Mouse (Mus musculus) adrenal gland, postnatal 10 days (tissue): ENCODE results near the gene Sirt4. TPM values are rescaled to one million over a fixed set of nuclear protein-coding genes. Genes with fewer than 3 reads are reported as not detected.
A peak's percentile ranks its signal among the peaks of the same experiment; 100 is the strongest.
"Not testable (repeated sequence)": the region's sequence is repeated elsewhere in the genome, so short reads cannot be mapped to it uniquely, and the experiment has no call there.

Experiments
- DNase-seq: peaks from one replicate; pipeline ENCODE4 v3.0.0; 2021; ENCODE audit warnings: mixed read lengths
- total RNA-seq, 2 experiments: library from RNA; stranded (reverse); gene quantifications; 2 replicates each; pipeline ENCODE4 v1.2.3; 2021

Sirt4 gene
- total RNA-seq, 2 experiments from 2014 or later = 15.8 to 31.4 TPM

DNA sequence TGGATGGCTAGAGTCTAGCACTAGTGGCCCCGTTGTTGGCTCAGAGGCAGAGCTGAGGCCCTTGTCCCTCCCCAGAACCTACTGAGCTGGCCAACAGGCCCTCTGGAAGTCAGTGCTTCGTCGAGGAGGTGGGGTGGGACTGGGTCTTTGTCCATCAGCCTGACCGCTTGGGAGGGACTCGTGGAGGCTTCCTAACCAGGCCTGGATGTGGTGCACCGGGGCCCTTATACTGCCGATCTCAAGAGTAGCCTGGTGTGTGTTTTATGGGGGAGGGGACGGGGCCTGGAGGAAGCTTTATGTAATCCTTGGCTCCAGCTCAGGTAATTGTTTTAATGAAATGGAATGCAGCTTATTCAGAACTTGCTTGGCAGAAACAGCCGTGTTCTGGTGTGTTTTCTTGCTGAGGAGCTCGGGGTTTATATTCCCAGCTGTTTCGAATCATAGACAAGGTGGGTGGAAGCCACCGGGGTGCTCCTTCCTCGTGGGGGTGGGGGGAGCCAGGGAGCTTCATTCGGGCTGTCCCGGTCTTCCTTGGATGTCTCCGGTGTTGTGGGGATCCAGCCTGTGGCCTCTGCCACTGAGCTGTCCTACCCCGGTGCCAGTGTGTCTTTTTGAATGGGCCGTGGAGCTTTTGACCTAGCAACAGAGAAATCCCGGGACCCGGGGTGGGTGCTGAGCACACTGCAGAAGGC lies 30.5 kb upstream of the Sirt4 start:
- DNase-seq = peak; percentile 56

DNA sequence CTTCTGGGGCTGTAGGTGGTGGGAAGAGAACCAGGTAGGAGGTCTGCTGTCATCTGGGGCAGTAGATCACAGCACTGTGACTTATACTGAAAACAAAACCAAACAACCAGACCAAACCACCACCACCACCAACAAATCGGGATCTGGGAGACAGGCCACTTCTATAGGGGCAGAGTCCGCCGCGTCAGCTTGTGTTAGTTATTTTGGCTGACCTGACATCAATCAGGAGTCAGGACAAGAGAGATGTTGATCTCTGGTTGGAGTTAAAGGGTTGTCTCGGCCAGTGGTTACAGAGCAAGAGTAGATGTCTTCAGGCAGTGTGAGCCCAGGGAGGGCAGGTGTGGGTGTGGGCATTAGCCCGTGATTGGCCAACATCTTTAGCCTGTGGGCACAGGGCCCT lies 29.8 kb upstream of the Sirt4 start:
- DNase-seq = no peak

DNA sequence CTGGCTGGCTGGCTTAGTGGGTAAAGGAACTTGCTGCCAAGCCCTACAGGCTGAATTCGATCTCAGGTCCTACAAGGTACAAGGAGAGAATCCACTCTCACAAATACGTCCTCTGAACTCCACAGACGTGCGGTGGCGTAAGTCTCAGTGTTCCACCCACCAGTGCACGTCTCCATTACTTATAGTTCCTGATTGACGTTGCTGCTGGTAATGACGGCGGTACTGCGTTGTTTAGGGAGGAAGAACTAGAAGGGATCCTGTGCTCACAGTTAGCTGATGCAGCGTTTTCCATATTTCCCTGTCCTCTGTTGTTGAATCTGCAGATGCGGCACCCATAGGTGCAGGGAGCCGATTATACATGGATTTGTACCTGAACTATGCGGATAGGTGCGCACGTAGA lies 29.2 kb upstream of the Sirt4 start:
- no peak for DNase-seq

DNA sequence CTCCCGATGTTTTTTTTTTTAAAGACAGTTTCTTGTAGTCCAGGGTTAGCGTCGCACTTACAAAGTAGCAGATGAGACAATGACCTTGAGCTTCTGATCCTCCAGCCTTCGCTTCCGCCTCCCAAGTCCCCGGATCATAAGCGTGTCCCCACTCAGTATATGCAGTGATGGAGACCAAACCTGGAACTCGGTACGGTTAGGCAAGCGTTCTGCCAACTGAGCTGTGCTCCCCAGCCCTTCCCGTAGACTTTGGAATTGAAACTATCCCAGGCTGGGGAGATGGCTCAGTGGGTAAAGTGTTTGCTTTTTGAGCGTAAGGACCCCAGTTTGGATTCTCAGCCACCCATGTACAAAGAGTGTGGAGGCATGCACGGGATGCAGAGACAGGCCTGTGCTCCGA lies 28.7 kb upstream of the Sirt4 start:
- DNase-seq = no peak

DNA sequence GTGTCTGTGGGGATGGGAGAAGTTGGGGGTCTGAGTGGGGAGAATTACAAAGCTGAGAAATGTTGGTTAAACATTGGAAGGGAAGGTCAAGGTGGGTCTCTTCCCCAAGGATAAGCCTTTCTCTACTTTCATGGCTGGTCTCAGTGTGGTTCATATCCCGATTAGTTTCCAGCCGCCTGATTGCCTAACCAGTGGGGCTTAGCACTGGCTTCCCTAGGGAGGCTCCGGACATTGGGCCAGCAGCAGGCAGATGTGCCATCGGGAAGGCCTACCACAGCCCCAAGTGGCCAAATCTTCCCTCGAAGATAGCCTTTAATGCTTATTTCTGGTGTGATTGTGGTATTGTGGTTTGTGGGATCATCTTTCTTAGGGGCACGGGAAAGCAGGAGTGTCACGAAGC lies 27.9 kb upstream of the Sirt4 start:
- DNase-seq = peak; percentile 73

DNA sequence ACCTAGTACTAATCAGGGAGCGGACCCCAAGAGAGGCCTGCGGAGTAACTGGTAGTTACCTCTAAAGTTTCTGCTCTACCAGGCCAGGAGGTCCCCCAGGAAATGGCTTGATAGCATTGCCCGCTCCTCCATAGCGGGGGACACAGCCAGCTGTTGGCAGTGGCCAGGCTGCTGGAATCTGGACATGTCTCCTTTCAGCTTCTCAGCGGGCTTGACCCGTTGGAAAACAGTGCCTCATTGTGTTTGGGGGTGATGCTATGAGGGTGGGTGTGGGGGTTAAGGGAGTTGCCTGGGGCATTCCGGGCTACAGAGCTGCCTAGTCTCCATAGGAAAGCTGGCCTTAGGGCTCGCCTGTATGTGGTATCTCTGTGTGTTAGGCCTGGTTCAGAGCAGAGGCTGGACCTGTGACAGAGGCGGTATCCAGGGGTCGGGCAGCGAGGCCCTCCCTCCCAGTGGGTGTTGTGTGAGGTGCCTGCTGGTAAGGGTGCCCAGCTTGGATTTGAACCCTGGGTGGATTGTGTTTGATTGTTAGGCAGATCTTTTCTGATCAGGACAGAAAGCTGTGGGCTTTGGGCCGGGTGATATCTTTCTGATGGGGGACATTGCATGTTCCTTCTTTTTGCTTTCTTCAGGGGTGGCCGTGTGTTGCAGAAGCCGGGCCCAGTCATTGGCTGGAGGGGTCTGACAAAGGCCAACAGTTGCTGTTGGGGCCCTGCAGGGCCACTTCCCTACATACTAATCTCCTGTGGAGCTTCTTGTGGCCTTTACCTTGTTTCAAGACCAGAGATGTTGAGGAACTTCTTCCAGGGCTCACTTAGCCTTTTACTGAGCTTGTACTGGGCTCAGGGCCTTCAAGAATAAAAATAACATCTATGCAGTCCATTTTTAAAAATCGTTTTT lies 25.5 kb upstream of the Sirt4 start:
- DNase-seq = no peak

DNA sequence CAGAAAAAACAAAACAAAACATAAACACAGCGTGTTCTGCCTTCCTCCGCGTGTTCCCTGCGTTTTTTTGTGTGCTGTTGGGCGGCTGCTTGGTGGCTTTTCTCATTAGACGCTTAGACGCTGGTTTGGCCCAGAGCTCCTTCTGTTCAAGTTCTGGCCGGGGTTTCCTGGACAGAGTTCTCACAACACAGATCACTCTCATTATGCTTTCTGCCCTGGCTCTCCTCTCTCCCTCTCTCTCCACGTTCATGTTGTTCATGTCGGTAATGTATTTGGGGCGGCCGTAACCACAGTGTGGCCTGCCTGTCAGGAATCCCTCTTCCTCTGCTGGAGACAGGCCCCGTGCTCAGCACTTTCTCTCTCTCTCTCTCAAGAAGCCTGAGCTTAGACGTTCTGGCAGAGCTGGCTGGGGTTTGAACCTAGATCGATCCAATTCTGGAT lies 24.8 kb upstream of the Sirt4 start:
- DNase-seq = no peak

DNA sequence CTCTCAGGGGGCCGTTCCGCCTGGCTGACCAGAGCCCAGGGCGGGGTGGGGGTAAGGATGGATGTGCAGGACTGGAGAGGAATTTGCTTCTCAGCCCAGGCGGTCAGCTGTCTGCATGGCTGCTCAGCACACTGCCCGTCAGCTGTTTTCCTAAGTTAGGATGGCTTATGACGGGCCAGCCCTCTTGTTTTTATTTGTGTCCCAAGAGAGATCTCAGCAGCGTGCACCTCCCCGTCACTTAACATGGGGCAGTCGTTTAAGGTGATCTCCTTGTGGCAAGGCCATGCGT lies 24.3 kb upstream of the Sirt4 start:
- no peak for DNase-seq

DNA sequence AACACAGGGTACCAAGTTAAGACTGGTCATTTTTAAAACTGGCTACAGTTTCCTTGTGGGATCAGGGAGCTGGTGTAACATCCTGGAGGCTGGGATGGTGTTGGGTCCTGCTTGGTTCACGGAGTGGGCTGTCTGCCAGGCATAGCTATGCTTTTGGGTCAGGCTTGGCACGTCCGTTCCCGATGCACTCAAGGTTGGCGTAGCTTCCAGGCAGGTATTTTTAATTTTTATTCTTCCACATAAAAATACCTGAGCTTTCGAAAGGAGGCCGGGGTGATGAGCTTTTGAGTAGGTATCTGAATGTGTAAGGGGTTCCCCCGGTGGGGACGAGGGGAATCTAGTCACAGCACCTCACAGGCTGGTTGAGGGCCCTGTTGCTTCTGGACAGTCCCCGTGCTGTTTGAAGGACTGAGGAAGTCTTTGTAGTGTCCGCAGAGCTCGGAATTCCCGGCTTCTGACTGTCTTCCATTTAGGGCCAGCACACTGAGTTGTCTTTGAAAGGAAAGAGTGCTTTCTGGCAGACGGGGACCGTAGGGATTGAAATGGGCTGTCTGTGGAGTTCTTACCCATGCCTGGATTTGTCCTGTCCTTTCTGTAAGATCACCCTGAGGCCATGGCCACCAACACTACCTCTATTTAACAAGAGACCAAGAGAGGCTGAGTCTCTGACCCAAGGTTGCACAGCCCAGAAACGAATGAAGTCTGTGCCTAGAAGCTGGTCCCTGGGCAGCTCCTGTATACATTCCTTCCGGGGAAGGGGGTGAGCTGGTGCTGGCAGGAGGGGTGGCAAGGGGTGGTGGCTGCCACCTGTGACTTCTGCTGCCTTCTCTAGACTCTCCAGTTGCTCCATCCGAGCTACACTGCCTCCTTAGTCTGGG lies 23.7 kb upstream of the Sirt4 start:
- DNase-seq = peak; percentile 68

DNA sequence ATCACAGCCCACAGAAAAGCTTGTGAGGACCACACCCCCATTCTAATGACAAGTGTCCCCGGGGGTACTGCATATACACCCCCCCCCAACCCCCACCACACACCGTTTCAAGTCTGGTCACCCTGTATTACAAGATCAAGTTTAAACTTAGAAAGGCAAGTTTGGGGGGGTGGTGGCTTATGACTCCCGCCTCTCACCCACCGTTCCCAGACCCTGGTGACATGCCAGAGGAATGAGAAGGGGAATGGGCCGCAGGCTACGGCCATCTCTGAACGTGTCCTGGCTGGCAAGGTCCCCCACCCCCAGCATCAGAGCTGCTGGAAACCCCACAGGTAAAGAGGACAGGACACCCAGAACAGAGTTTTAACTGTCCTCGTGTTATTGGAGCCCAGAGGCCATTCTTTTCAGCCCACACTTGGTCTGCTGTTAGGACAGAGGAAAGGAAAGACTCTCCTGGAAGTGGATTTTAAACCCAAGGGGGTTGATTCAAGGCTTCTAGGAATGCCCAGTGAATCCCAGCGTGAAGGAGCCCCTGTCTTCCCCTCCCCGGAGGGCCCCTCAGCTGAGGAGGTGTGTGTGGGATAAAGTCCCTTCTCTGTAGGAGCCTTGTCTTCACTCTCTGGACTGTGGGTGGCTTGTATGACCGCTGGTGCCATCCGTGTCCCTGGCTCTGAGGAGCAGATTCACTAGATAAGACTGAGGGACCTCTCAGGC lies 22.9 kb upstream of the Sirt4 start:
- DNase-seq = no peak

DNA sequence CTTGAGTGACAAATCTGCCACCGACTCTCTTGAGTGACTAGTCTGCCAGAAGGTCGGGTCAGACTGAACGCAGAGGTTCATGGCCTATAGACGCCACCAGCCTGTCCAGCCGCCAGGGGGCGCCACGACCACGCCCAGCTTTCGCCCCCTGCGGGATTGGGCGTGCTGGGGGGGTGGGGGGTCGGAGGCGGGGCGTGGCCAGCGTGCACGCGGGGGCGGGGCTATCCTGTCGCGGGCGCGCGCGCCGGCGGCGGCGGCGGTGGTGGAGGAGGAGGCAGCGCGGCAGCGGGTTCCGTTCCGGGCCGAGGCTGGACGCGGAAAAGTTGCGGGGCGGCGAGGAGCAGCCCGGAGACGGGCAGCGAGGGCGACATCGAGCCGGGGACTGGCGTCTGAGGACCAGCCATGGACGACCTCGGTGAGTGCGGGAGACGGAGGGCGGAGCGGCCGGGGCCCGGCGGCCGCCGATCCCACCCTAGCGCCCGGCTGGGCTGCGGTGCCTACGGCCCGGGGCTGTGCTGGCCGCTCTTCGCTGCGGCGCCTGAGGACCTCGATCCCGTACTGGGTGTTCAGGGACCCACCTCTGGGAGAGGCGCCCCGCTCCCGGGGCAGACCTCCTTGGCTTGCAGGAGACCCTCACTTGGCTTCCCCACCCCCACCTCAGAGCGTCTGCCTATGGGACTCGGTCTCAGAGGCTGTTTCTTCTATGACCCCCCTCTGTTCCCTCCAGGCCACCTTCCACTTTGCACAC lies 22.1 kb upstream of the Sirt4 start, which contains the start of gene Pxn:
TSS of gene Pxn (plus strand) at position 223 of the 748 bp plus-strand sequence.
- peak; percentile 98 for DNase-seq

DNA sequence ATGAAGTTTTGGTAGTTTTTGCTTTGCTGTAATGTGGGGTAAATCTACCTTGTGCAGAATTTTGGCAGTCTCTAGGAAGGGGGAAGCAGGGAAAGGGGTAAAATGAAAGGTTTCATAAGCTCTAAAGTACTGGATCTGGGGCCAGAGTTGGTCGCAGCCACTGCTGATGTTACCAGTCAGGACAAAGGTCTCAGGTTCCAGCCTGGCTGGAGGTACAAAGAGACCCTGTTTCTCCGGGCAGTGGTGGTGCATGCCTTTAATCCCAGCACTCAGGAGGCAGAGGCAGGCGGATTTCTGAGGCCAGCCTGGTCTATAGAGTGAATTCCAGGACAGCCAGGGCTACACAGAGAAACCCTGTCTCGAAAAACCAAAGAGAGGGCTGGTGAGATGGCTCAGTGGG lies 21.1 kb upstream of the Sirt4 start:
- DNase-seq = not testable (repeated sequence)

DNA sequence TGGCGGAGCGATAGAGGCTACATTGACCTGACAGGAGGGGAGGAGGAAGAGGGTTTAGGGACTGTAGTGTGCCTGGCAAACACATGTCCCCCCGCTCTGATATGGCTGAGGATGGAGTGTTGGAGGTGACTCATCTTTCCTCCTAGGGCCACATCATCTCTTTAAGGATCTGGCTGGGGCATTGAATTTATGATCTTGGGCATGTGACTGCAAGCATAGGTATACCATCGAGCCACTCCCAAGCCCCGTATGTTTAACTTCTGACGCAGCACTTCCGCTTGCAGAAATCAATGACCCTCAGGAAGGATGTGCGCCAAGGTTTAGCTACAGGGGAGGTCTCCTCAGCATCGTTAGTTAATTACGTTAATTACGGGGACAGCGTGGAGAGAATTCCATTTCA lies 18.5 kb upstream of the Sirt4 start:
- no peak for DNase-seq

DNA sequence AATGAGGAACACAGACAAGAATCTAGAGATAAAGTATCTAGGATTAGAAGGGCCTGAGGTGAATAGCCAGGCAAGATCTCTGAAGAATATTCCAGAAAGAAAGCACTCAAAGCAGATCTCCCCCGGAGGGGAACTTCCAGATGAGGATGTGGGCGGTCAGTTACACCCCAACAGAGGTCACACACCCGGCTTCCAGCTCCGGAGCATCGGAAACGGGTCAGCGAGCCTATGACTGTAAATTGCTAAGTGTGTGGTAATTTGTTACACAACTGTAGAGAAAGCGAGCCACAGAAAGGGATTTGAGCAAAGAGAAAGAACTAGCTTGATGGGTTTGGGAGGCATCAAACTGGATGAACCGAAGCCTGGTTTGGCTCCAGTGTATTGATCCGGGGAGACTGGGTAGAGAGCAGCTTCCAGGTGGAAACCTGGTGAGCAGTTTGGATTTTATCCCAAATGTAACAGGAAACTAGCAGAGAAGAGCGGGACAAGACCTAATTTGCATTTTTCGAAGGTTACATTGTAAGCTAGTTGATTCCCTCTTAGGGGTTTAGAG lies 15.9 kb upstream of the Sirt4 start:
- DNase-seq = peak; percentile 28

DNA sequence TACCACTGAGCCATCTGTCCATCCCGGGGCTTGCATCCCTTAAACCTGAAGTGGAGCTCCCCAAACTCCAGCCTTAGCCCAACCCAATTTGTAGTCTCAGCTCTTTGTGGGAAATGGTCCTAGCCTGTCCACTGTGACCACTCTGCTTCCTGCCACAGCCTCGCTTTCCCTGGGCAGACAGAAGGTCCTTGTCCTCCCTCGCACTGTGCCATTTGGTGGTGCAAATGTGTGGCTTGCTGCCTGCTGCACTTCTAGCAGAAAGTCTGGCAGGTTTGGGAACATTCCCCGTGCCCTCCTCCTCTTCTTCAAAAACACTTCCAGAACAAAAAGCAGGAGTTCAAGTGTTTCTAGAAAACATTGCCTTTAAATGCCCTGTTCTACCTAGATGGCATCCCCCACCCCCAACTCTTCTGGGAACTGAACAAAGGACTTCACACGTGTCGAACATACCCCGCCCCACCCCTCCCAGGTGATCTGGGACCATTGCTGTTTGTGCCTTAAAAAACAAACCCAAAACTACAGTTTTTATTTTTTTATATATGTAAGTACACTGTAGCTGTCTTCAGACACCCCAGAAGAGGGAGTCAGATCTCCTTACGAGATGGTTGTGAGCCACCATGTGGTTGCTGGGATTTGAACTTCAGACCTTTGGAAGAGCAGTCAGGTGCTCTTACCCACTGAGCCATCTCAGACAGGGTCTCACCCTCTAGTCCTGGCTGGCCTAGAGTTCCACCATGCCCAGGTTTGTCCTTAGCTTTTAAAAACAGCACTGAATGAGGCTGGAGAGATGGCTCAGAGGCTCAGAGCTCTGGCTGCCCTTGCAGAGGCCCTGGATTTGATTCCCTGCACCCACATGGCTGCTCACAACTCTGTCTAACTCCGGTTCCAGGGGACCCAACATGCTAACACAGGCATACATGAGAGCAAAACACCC lies 14.0 kb upstream of the Sirt4 start:
- no peak for DNase-seq

DNA sequence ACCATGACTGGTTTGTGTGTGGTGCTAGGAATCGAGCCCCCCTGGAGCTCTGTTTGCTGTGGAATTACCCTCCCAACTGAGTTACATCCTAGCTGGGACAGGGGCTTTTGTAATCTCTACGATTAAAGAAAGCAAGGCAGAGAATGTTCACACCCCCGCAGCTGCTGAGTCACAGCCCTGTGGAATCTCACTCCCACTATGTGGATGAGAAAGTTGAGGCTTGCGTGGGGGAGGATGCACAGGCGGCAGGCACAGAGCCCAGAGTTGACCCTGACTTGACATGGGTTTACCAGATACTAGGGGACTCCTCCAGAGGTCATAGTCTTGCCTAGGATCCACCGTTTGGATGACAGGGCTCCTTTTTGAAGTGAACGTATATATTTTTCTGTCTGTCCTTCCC lies 12.5 kb upstream of the Sirt4 start:
- DNase-seq = no peak

DNA sequence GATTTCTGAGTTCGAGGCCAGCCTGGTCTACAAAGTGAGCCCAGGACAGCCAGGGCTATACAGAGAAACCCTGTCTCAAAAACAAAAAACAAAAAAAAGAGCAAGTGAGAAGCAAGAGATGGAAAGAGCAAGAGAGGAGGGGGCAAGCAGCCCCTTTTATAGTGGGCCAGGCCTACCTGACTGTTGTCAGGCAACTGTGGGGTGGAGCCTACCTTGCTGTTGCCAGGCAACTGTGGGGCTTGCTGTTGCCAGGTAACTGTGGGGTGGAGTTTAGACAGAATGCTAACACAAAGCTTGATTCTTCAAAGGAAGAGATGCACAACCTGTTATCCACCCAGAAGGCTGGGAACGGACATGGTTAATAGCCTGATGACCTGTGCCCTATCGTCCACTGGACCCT lies 11.1 kb upstream of the Sirt4 start:
- DNase-seq = not testable (repeated sequence)

DNA sequence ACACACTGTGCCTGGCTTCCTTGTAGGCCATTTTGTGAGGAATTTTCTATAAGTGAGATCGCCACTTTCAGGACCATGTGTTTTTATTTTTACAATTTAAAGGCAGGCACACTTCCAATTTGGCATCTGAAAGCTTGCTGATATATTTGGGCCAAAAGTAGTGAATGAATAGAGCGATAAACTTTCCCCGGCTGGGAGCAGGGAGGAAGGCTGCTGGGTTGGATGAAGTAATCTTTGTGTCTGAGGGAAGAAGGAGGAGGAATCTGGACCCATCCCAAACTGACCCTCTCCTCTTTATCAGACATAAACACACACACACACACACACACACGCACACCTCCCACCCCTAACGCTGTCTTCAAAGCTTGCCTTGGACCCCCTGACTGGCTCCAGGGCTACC lies 8.9 kb upstream of the Sirt4 start:
- DNase-seq = no peak

DNA sequence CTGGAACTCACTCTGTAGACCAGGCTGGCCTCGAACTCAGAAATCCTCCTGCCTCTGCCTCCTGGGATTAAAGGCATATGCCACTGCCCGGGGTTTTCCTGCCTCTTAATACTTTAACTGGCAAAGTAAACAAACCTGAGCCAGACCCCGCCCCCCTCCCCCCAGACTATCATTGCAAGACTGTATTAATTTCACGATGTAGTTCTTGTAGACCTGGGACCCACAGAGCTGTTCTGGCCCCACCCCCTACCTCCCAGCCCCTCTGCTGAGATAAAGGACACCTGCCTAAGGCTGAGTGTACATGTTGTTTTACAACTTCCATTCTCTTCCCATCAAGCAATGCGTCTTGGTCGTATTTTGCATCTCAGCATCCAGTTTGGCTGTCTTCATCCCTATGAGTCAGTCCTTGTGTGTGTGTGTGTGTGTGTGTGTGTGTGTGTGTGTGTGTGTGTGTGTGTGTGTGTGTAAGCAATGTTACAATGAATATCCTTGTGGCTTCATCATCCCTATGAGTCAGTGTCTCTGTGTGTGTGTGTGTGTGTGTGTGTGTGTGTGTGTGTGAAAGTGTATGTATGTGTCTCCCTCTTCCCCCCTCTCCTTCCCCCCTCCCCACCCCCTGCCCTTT lies 8.3 kb upstream of the Sirt4 start:
- peak; percentile 65 for DNase-seq
